Mouse (Mus musculus): ENCODE measurements around the gene Wnt5b. TPM values are rescaled to one million over a fixed set of nuclear protein-coding genes. Genes with fewer than 3 reads are reported as not detected.

Wnt5b gene
- total and polyA plus RNA-seq, 2 experiments from 2014 or later = 3.6 to 4.7 TPM

DNA sequence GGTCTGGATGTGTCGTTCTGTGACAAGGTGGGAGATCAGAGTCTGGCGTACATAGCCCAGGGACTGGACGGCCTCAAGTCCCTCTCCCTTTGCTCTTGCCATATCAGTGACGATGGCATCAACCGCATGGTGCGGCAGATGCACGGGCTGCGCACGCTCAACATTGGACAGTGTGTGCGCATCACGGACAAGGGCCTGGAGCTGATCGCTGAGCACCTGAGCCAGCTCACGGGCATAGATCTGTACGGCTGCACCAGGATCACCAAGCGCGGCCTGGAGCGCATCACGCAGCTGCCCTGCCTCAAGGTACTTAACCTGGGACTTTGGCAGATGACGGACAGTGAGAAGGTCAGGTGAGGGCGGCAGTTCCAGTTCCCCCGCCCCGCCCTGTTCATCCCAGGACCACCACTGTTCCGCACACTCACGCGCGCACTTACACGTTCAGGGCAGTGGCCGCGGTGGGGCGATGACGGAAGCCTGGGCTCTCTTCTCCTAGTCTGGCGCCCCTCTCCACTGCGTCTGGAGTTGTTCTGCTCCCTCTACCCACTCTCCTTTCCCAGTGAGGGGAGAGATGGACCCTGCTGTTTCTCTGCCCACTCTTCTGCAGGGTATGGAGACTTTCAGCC, 63.3 kb downstream of the Wnt5b start:
- Histone ChIP-seq H3K9ac (replicated peaks; ENCODE audit: low read length) (peak overlapping the region; percentile 94), H3K9me3 (ENCODE audit: low read length) (no peaks in the 10 kb centered on the region), H3K4me3 (ENCODE audit: low read length) (peak overlapping the region; percentile 92), H3K4me2 (ENCODE audit: low read depth, low read length) (peak overlapping the region; percentile 99), H3K4me1 (ENCODE audit: insufficient read depth, low read length) (peaks cover 7% of the 10 kb centered on the region; the same call in 1 of the 2 replicates), H3K27me3 (ENCODE audit: insufficient read depth, low read length) (no peaks in the 10 kb centered on the region), H3K27ac (peak overlapping the region; percentile 99), H3K36me3 (ENCODE audit: insufficient read depth, low read length) (peaks cover 6% of the 10 kb centered on the region; the same call in 1 of the 2 replicates)
- peak; percentile 11 for ATAC-seq
- peak; percentile 64 for DNase-seq (ENCODE audit: low spot score)
- WGBS = under 1% methylated on average over 33 of the region's 33 CpGs
- TF ChIP-seq CTCF (IDR thresholded peaks at IDR 0.05; ENCODE audit: low read depth) = peak; percentile 27

DNA sequence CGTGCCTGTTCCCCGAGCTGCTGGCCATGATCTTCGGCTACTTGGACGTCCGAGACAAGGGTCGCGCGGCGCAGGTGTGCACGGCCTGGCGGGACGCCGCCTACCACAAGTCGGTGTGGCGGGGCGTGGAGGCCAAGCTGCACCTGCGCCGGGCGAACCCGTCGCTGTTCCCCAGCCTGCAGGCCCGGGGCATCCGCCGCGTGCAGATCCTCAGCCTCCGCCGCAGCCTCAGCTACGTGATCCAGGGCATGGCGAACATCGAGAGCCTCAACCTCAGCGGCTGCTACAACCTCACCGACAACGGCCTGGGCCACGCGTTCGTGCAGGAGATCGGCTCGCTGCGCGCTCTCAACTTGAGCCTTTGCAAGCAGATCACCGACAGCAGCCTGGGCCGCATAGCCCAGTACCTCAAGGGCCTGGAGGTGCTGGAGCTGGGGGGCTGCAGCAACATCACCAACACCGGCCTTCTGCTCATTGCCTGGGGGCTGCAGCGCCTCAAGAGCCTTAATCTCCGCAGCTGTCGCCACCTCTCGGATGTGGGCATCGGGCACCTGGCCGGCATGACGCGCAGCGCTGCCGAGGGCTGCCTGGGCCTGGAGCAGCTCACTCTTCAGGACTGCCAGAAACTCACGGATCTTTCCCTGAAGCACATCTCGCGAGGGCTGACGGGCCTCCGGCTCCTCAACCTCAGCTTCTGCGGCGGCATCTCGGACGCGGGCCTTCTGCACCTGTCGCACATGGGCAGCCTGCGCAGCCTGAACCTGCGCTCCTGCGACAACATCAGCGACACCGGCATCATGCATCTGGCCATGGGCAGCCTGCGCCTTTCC, 64.1 kb downstream of the Wnt5b start:
- no peaks in the 10 kb centered on the region for H3K27me3 ChIP-seq (ENCODE audit: insufficient read depth, low read length)
- H3K9me3 ChIP-seq (ENCODE audit: low read length) = no peaks in the 10 kb centered on the region
- TF ChIP-seq CTCF (IDR thresholded peaks at IDR 0.05; ENCODE audit: low read depth) = peak; percentile 36
- peak overlapping the region; percentile 94 for H3K9ac ChIP-seq (replicated peaks; ENCODE audit: low read length)
- ATAC-seq (peak; percentile 44), DNase-seq (ENCODE audit: low spot score) (peak; percentile 67)
- H3K4me2 ChIP-seq (ENCODE audit: low read depth, low read length) = peak overlapping the region; percentile 99
- peaks cover 7% of the 10 kb centered on the region; the same call in 1 of the 2 replicates for H3K4me1 ChIP-seq (ENCODE audit: insufficient read depth, low read length)
- peak overlapping the region; percentile 92 for H3K4me3 ChIP-seq (ENCODE audit: low read length)
- H3K36me3 ChIP-seq (ENCODE audit: insufficient read depth, low read length) = peaks cover 6% of the 10 kb centered on the region; the same call in 1 of the 2 replicates
- WGBS = under 1% methylated on average over 65 of the region's 70 CpGs
- H3K27ac ChIP-seq = peak overlapping the region; percentile 99

DNA sequence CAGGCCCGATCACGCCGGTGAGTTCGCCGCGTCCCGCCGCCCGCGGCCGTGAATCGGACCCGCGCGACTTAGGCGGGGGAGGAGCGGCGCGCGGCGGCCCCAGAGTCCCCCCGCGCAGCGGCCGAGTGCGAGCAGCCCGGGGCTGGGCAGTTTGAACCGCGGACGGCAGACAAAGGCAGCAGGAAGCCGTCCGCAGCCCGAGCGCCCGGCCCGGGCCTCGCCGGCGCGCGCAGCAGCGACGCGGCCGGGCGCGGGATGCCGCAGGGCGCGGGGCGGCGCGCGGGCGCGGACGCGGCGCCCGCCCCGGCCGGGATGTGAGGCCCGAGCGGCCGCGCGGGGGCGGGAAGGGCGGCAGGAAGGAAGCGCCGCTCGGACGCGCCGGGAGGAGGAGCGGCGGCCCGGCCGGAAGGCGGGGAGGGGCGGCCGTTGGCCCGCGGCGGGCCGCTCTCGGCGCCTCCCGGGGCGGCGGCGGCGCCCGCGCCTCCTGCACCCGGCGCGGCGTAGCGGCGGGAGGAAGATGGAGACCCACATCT, 64.7 kb downstream of the Wnt5b start, which contains the start of gene Fbxl14:
Gene Fbxl14, plus strand, starts transcription at position 326 of the 533 bp plus-strand sequence.
- H3K27me3 ChIP-seq (ENCODE audit: insufficient read depth, low read length) = no peaks in the 10 kb centered on the region
- H3K4me3 ChIP-seq (ENCODE audit: low read length) = peak within 1 kb of the TSS; percentile 92
- H3K4me1 ChIP-seq (ENCODE audit: insufficient read depth, low read length) = peaks cover 7% of the 10 kb centered on the region; the same call in 1 of the 2 replicates
- peaks cover 6% of the 10 kb centered on the region; the same call in 1 of the 2 replicates for H3K36me3 ChIP-seq (ENCODE audit: insufficient read depth, low read length)
- WGBS = under 1% methylated on average over 38 of the region's 101 CpGs
- no peaks in the 10 kb centered on the region for H3K9me3 ChIP-seq (ENCODE audit: low read length)
- ATAC-seq (peak; percentile 91), DNase-seq (ENCODE audit: low spot score) (peak; percentile 87)
- H3K4me2 ChIP-seq (ENCODE audit: low read depth, low read length) = peak within 1 kb of the TSS; percentile 99
- TF ChIP-seq CTCF (IDR thresholded peaks at IDR 0.05; ENCODE audit: low read depth) = no peak
- peak within 1 kb of the TSS; percentile 99 for H3K27ac ChIP-seq
- H3K9ac ChIP-seq (replicated peaks; ENCODE audit: low read length) = peak within 1 kb of the TSS; percentile 94

DNA sequence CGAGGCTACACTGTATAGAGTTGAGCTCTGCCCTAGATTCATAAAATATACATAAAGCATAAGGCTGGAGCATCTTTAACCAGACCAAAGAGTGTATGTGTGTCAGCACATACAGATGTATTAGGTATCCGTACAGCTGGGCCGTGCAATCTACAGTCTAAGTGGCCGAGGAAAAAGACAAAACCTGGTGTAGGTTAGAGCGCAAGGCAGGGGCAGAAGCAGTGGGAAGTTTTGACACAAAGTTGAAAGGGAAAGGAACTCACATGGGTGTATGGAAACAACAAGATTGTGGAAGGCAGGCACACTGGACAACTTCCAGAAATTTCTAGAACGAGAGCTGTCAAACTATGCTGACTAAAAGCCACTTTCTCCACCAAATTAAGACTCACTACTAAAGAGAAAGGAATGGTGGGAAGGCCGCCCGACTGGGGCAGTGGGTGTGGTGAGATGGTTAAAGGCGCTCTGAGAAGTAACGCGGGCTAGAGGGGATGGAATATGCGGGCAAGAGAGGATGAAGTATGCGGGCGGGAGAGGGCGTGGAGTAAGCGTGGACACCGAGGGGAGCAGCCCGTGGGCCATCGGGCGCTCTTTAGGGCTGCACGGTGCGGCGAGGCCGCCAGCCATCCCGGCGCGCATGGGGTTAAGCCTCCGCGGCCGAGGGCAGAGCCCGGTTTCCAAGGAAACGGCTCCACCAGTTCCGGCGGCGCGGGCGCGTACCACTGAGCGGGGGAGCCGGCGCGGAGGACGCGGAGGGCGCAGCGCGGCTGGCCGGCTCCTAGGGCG, 65.4 kb downstream of the Wnt5b start:
- Histone ChIP-seq H3K27ac (peak overlapping the region; percentile 99), H3K4me2 (ENCODE audit: low read depth, low read length) (peak overlapping the region; percentile 99), H3K4me3 (ENCODE audit: low read length) (peak overlapping the region; percentile 92), H3K4me1 (ENCODE audit: insufficient read depth, low read length) (peaks cover 7% of the 10 kb centered on the region; the same call in 1 of the 2 replicates), H3K27me3 (ENCODE audit: insufficient read depth, low read length) (no peaks in the 10 kb centered on the region), H3K9me3 (ENCODE audit: low read length) (no peaks in the 10 kb centered on the region), H3K9ac (replicated peaks; ENCODE audit: low read length) (peak overlapping the region; percentile 94), H3K36me3 (ENCODE audit: insufficient read depth, low read length) (peaks cover 4% of the 10 kb centered on the region; the same call in 1 of the 2 replicates)
- 2% methylated on average over 33 of the region's 49 CpGs for WGBS
- ATAC-seq (peak; percentile 95), DNase-seq (ENCODE audit: low spot score) (peak; percentile 96)
- TF ChIP-seq CTCF (IDR thresholded peaks at IDR 0.05; ENCODE audit: low read depth) = no peak

DNA sequence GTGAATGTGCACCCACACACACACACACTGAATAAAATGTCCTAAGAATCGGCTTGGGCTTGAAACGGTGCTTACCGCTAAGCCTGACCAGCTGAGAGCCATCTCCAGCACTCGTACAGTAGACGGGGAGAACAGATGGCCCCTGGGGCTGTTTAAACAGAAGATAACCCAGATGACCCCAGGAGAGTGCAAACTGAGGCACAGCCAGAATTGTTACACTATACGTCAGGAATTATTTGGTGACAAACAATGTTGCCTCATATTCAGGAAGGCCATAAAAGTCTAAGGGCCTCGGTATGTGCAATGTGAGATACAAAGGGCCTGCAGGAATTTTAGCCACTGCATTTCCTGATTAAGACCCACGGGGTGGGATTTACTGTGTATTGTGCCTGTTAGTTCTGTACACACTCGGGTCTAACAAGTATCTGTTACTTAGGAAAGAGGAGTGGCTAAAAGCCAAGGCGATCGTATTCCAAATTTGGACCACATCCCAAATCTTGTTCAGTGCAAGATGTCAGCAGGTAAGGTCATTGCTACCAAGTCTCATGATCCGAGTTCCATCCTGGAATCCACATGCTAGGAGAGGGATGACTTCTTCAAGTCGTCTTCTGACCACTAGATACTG, 66.3 kb downstream of the Wnt5b start:
- no peak overlapping the region for H3K4me3 ChIP-seq (ENCODE audit: low read length)
- H3K27ac ChIP-seq = no peak overlapping the region
- no peaks in the 10 kb centered on the region for H3K9me3 ChIP-seq (ENCODE audit: low read length)
- no peaks in the 10 kb centered on the region for H3K36me3 ChIP-seq (ENCODE audit: insufficient read depth, low read length)
- no peak for DNase-seq (ENCODE audit: low spot score)
- 54% methylated on average over 13 of the region's 13 CpGs for WGBS
- no peak overlapping the region for H3K9ac ChIP-seq (replicated peaks; ENCODE audit: low read length)
- H3K4me1 ChIP-seq (ENCODE audit: insufficient read depth, low read length) = peaks cover 3% of the 10 kb centered on the region; the same call in 1 of the 2 replicates
- TF ChIP-seq CTCF (IDR thresholded peaks at IDR 0.05; ENCODE audit: low read depth) = no peak
- H3K27me3 ChIP-seq (ENCODE audit: insufficient read depth, low read length) = no peaks in the 10 kb centered on the region
- no peak for ATAC-seq
- H3K4me2 ChIP-seq (ENCODE audit: low read depth, low read length) = no peak overlapping the region

All from hindbrain, postnatal 0 days (tissue).